Mouse (Mus musculus) heart, embryonic 10.5 days (tissue): ENCODE measurements at regions not wholly inside any gene's neighbourhood (a gene's known extent, or its start where the extent isn't known, plus 50 kb on each side); places are given as distances from the start of the nearest gene placed in this dataset.

ENCODE experiments used
- DNase-seq: peaks from one replicate; pipeline ENCODE4 v3.0.0-alpha.2; 2017; ENCODE audit warnings: low spot score
- H3K27ac ChIP-seq: fragments of 300-500 bp; sonication (generic); 2 replicates; pipeline ENCODE4 v1.5.1; 2016; ENCODE audit warnings: mild to moderate bottlenecking
- H3K27me3 ChIP-seq: fragments of 300-500 bp; sonication (generic); 2 replicates; pipeline ENCODE4 v1.6.1; 2016; ENCODE audit warnings: mild to moderate bottlenecking; ENCODE audit not compliant: poor library complexity, insufficient read depth, severe bottlenecking
- H3K36me3 ChIP-seq: fragments of 300-500 bp; sonication (generic); 2 replicates; pipeline ENCODE4 v1.6.1; 2016; ENCODE audit warnings: mild to moderate bottlenecking, moderate library complexity
- H3K4me1 ChIP-seq: fragments of 300-500 bp; sonication (generic); 2 replicates; pipeline ENCODE4 v1.6.1; 2016; ENCODE audit warnings: mild to moderate bottlenecking
- H3K4me3 ChIP-seq: fragments of 300-500 bp; sonication (generic); 2 replicates; pipeline ENCODE4 v1.5.1; 2016; ENCODE audit warnings: mild to moderate bottlenecking, moderate library complexity
- H3K9me3 ChIP-seq: fragments of 300-500 bp; sonication (generic); 2 replicates; pipeline ENCODE4 v1.6.1; 2016; ENCODE audit warnings: mild to moderate bottlenecking, moderate library complexity
- WGBS: fragments of 180-500 bp; shearing (Covaris S2); methylation state at CpG from one replicate; pipeline ENCODE4 v1.1.7; 2016; 5-methylcytosine and 5-hydroxymethylcytosine counted together

DNA sequence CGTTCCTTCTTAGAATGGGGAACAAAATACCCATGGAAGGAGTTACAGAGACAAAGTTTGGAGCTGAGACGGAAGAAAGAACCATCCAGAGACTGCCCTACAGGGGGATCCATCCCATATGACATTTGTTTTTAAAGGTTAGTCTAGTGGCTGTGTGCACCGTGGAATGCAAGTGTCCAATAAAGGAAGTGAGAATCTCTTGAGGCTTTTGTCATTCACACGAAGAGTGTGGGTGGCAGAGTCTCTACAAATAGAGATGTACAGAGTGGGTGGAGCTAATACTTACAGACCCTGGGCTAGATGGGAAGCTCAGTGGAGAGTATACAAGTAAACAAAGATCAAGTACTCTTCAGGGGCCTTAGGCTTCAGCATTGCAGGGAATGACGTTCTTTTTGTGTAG lies 314.2 kb upstream of the Slc24a5 start:
- no peaks in the 10 kb centered on the region for H3K27me3 ChIP-seq
- no peak overlapping the region for H3K4me3 ChIP-seq
- no peak for DNase-seq
- no peaks in the 10 kb centered on the region for H3K4me1 ChIP-seq
- no peak overlapping the region for H3K27ac ChIP-seq
- H3K36me3 ChIP-seq, result no peaks in the 10 kb centered on the region
- 77% methylated on average over 5 of the region's 5 CpGs for WGBS
- no peaks in the 10 kb centered on the region for H3K9me3 ChIP-seq

DNA sequence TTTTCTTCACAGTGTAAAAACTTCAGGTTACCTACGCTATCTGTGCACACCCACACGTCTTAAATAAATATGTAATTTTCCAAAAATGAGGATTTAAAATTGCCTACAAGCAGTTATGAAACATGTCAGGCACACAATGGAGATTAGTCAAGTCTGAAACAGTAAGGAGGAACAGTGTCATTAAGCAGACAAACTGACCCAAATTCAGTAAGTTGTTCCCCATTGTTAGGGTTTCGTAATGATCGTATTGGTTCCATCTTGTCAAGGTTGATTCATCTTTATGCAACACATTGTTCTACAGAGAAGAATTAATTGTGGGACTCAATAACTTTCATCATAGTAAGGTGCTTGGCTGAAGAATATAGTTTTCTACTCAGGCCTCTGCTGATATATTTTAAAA lies 312.7 kb upstream of the Slc24a5 start:
- no peaks in the 10 kb centered on the region for H3K4me1 ChIP-seq
- H3K9me3 ChIP-seq, result no peaks in the 10 kb centered on the region
- H3K27ac ChIP-seq, result no peak overlapping the region
- no peaks in the 10 kb centered on the region for H3K36me3 ChIP-seq
- DNase-seq, result no peak
- no peak overlapping the region for H3K4me3 ChIP-seq
- H3K27me3 ChIP-seq, result no peaks in the 10 kb centered on the region
- WGBS, result 88% methylated on average over 4 of the region's 4 CpGs

DNA sequence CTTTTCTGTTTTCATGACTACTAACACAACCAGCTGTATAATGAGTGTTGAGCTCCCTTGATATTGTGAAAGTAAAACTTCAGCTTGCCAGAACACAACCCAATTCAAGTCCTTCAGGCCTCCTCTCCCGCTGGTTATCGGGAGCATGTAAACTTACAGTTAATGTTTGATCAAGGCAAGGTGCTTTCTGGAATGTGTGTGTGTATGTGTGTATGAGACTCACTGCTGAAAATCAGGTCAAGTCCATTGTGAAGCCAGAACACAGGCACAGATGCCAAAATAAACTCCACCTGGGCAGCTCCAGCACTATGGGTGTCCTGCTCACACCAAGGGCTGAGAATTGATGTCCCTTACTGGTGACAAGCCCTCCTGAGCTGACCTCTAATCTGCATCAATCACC lies 308.9 kb upstream of the Slc24a5 start:
- no peaks in the 10 kb centered on the region for H3K36me3 ChIP-seq
- no peak overlapping the region for H3K27ac ChIP-seq
- no peak for DNase-seq
- H3K9me3 ChIP-seq, result peaks cover 3% of the 10 kb centered on the region; the same call in 1 of the 2 replicates
- no peaks in the 10 kb centered on the region for H3K27me3 ChIP-seq
- H3K4me1 ChIP-seq, result no peaks in the 10 kb centered on the region
- H3K4me3 ChIP-seq, result no peak overlapping the region
- 87% methylated on average over 2 of the region's 2 CpGs for WGBS

DNA sequence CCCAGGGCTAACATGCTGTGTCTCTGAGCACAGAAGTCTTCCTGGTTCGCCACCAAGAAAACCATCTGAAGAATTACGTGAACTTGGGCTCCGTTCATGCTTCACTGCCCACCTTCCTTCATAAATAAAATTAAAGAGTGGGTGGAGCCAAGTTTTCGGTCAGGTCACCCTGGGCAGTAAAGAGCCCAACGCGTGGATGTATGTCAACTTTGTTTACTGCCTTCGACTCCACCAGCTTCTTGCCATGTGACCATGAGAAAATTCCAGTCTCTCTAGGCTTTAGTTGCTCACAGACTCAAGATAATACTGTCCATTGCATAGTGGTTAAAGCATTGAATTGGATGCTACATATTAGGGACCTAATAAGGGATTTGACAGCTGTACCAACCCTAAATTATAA lies 304.3 kb upstream of the Slc24a5 start:
- 90% methylated on average over 7 of the region's 7 CpGs for WGBS
- H3K9me3 ChIP-seq, result peaks cover 3% of the 10 kb centered on the region; the same call in 1 of the 2 replicates
- H3K27ac ChIP-seq, result no peak overlapping the region
- no peaks in the 10 kb centered on the region for H3K27me3 ChIP-seq
- no peaks in the 10 kb centered on the region for H3K36me3 ChIP-seq
- H3K4me1 ChIP-seq, result no peaks in the 10 kb centered on the region
- no peak overlapping the region for H3K4me3 ChIP-seq
- DNase-seq, result no peak

DNA sequence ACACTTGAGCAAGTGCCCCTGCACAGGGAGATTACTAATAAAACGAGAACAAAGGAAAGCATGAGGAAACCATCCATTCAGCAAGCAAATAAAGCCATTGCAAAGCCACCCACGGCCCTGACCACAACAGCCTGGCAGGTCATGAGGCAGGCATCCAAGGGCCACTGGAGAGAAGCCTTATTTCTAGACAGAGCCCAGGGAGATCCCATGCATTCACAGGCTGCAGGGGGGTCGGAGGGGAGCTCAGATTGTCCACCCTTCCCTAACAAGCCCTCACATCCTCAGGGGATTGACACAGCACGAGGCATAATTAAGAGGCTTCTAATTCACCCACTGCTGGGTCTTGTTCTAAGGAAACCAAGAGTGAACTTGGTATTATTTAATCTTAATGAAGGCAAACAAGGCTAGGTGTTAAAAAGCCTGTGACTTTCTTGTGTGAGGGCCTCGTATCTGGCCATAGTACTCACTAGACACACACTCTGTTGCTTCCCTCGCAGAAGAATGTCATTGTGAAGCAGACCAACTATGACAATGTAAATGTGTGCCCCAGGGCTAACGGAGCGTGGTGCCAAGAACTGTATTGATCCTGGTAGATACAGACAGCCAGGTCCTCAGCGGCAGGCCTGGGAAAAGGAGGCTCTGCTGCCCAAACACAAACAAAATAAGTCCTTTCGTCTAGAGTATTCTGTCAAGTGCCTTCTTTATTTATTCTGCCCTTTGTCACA lies 303.6 kb upstream of the Slc24a5 start:
- WGBS, result 69% methylated on average over 10 of the region's 10 CpGs
- no peaks in the 10 kb centered on the region for H3K36me3 ChIP-seq
- no peaks in the 10 kb centered on the region for H3K27me3 ChIP-seq
- no peaks in the 10 kb centered on the region for H3K4me1 ChIP-seq
- H3K27ac ChIP-seq, result no peak overlapping the region
- no peak for DNase-seq
- no peak overlapping the region for H3K4me3 ChIP-seq
- H3K9me3 ChIP-seq, result peaks cover 3% of the 10 kb centered on the region; the same call in 1 of the 2 replicates

DNA sequence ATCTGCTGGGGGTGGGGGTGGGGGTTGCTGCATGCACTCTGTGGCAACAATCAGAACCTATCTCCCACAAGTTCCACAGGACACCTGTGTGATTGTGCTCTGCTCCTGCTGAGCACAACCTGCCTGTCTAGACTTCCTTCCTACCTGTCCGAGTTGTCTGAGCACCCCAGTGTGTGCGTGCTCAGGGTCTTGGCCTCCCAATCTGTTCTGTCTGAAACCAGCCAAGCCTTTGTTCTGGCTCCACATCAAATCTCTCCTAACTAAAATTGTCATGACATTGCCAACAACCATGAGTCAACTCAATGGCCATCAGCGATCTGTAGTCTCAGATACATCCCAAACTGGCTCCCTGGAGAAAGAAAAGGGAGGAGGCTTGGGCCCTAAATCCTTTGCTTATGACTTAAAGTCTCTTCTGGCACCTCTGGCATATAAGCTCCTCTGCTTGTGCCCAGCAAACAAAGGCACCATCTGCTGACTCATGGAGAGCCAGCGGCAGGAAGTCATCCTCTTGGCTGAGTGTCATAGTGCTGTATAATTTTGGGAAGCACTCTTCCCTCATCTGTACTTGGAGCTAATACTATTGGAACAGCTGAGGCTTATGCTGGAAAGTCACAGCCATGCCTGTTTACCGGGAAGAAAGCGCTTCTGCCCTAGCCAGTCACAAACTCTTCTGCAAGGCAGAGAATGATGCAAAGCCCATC lies 298.5 kb upstream of the Slc24a5 start:
- Histone ChIP-seq H3K27me3 (no peaks in the 10 kb centered on the region), H3K4me1 (peaks cover 11% of the 10 kb centered on the region; the same call in 1 of the 2 replicates), H3K27ac (no peak overlapping the region), H3K36me3 (no peaks in the 10 kb centered on the region), H3K4me3 (no peak overlapping the region), H3K9me3 (no peaks in the 10 kb centered on the region)
- DNase-seq, result no peak
- 89% methylated on average over 6 of the region's 6 CpGs for WGBS

DNA sequence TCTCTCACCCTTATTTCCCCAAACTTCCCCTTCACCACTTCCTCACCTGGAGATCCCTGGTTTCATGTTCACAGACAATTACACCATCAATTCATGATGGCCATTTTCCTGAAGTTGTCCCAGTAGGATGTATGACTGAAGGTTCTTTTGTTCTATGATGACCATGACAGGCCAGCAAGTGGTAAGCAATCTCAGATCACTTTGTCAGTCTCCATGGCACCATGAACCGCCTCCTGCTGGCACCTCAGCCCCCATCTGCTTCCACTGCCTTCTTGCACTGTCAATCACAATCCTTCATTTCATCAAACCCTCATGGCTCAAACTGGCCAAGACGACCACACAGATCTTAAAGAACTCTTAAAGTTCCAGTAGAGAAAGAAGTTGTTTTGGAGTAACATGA lies 297.9 kb upstream of the Slc24a5 start:
- Histone ChIP-seq H3K4me3 (no peak overlapping the region), H3K9me3 (no peaks in the 10 kb centered on the region), H3K36me3 (no peaks in the 10 kb centered on the region), H3K27ac (no peak overlapping the region), H3K27me3 (no peaks in the 10 kb centered on the region), H3K4me1 (peaks cover 11% of the 10 kb centered on the region; the same call in 1 of the 2 replicates)
- WGBS, result 74% methylated on average over 2 of the region's 2 CpGs
- no peak for DNase-seq

DNA sequence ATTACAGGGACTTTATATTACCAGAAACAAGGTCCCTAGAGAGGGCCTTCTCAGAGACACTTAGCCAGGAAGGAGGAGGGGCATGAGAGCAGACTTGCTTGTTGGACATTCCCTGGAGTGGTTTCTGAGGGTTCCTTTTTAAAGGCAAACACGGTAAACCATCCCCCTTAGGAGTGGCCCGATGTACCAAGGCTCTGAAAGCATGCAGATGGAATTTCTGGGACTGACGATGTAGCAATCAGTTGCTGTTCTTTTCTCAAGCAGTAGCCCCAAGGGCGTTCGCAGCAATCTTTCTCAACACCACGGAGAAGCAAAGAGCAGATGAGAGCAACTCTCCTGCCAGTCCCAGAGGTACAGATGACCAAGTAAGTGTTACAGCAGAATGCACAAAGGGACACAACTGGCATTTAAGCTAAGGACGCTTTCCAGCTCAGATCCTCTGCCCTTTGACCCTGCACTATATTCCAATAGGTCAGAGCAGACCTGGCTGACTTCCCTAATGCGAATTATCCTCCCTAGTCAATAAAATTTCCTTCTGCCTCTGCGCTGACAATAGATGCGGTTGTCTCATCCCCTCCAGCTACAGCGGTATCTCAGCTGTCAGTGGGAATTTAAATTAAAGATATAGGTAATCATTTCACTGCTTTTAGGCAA lies 295.7 kb upstream of the Slc24a5 start:
- Histone ChIP-seq H3K4me3 (no peak overlapping the region), H3K27ac (no peak overlapping the region), H3K36me3 (no peaks in the 10 kb centered on the region), H3K4me1 (peaks cover 11% of the 10 kb centered on the region; the same call in 1 of the 2 replicates), H3K9me3 (no peaks in the 10 kb centered on the region), H3K27me3 (no peaks in the 10 kb centered on the region)
- 59% methylated on average over 11 of the region's 11 CpGs for WGBS
- DNase-seq, result no peak

DNA sequence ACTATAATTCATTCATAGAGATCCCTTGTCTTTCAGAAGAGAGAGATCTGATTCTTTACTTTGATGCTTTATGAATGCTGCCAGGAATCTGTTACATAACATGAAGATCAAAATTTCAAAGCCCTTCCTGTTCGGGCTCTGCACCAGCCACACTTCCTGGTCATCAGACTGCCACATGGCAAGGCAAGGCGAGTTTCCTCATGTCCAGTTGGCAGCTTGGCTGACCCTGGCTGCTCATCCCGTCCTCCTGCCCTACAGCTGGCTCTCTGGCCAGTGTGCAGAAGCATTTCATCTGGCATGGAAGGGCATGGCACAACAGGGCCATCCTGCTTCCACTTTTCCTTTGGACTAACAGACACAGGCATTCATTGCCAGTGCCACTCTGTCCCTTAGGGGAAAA lies 292.2 kb upstream of the Slc24a5 start:
- WGBS, result 63% methylated on average over 3 of the region's 3 CpGs
- Histone ChIP-seq H3K4me3 (no peak overlapping the region), H3K27me3 (no peaks in the 10 kb centered on the region), H3K9me3 (no peaks in the 10 kb centered on the region), H3K36me3 (no peaks in the 10 kb centered on the region), H3K27ac (no peak overlapping the region), H3K4me1 (peaks cover 11% of the 10 kb centered on the region; the same call in 1 of the 2 replicates)
- DNase-seq, result no peak

DNA sequence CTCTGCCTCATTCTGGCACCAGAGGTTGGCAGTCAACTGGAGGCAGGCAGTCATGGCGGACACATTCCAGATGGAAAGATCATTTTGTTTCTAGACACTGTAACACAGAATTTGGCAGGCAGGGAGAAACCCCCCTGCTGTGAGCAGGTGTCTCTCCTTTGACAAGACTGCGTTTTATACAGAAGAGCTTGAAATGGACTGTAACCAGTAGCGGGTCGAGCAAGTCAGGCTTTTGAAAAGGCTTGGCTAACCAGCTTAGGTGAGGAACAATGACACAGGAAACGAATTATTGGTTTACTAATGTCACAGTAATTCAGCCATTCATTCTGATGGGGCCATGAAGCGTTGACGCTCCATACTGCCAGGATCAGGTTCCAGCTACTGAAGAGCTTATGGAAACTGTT lies 275.3 kb upstream of the Slc24a5 start:
- WGBS, result 80% methylated on average over 7 of the region's 7 CpGs
- H3K4me1 ChIP-seq, result no peaks in the 10 kb centered on the region
- H3K27ac ChIP-seq, result no peak overlapping the region
- no peak overlapping the region for H3K4me3 ChIP-seq
- H3K36me3 ChIP-seq, result no peaks in the 10 kb centered on the region
- DNase-seq, result no peak
- H3K9me3 ChIP-seq, result no peaks in the 10 kb centered on the region
- no peaks in the 10 kb centered on the region for H3K27me3 ChIP-seq

DNA sequence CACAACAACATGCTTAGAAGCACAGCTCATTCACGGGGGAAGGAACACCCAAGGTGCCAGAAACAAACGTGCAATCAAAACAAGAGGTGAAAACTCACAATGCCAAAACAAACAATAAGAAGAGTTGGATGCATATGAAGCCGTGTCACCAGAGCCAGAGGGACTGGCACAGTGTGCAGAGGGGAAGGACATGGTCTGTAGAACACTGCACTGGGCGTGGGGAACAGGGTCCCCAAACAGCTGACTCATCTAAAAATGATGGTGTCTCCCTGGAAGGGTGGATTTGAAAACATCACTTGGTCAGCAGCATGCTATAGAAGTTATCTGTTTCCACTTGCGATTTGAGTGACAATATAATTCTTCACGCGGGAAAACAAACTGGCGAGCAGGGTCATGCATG lies 256.2 kb upstream of the Slc24a5 start:
- Histone ChIP-seq H3K9me3 (no peaks in the 10 kb centered on the region), H3K4me1 (no peaks in the 10 kb centered on the region), H3K27ac (no peak overlapping the region), H3K4me3 (no peak overlapping the region), H3K36me3 (no peaks in the 10 kb centered on the region), H3K27me3 (no peaks in the 10 kb centered on the region)
- WGBS, result 75% methylated on average over 8 of the region's 8 CpGs
- no peak for DNase-seq

DNA sequence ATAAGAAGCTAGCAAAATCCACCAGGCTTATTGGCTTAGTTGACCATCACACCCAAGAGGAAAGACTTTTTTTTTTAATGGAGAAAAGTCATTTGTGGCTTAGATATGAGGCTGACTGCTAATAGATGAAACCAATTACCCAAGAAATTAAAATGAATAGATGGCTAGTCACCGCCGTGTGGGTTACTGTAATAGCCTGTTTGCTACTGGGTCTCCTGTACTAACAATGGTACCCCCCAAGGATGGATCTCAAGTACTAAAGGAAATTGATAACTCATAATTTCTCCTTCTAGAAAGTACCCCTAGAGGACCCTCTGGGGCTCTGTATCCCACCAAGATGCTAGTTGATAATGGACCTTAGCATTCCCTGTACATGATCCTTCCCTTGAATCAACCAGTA lies 251.1 kb upstream of the Slc24a5 start:
- Histone ChIP-seq H3K36me3 (no peaks in the 10 kb centered on the region), H3K27ac (no peak overlapping the region), H3K27me3 (no peaks in the 10 kb centered on the region), H3K9me3 (no peaks in the 10 kb centered on the region), H3K4me1 (no peaks in the 10 kb centered on the region), H3K4me3 (no peak overlapping the region)
- no peak for DNase-seq
- 94% methylated on average over 2 of the region's 2 CpGs for WGBS

DNA sequence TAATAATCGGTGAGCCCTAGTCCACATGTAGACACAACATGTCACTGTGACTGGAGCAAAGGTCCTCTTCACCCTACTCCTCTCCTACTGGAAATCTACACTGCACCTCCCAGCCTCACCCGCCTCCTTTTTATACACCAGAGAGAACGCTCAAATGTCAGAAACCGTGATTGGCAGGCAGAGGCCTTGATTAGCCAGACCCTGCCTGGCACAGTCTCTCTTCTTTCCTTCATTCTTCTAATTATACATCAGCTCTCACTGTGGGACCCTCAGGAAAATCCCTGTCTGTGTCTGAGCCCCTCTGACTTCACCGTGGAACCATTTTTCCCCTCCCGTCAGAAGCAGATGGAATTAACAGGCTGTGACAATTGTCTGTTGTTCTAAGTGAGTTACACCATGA lies 248.1 kb upstream of the Slc24a5 start:
- Histone ChIP-seq H3K9me3 (no peaks in the 10 kb centered on the region), H3K27me3 (no peaks in the 10 kb centered on the region), H3K36me3 (no peaks in the 10 kb centered on the region), H3K27ac (no peak overlapping the region), H3K4me3 (no peak overlapping the region), H3K4me1 (0 out of 2 replicates have a peak, but pooled peaks cover 4% of the 10 kb centered on the region)
- WGBS, result 83% methylated on average over 6 of the region's 6 CpGs
- DNase-seq, result no peak
